Mouse (Mus musculus) fat pad, adult 2 months (tissue): ENCODE measurements around the gene Eef2kmt.
"Not testable (repeated sequence)": the region's sequence is repeated elsewhere in the genome, so short reads cannot be mapped to it uniquely, and the experiment has no call there.

Experiments
- DNase-seq: peaks from one replicate; pipeline ENCODE4 v3.0.0-alpha.2; 2011; ENCODE audit warnings: low read depth, low spot score; ENCODE audit errors: extremely low read depth

Eef2kmt gene

DNA sequence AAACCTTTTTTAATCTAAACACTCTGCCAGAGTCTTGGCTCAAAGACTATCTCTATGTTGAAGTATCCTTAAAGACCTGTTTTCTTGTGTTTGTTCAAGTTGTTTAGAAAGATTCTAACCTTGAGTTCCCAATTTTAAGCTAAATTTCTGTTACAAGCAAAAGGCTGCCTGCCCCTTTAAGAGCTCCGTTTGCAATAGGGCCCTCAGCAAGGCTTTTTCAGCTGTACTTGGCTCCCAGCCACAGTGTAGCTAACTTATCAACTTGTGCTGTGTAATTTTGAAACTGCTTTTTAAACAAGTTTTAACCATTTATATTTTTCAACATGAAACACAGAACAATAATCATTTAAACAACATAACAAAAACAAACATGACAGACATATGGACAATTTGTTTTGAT is 29.2 kb downstream of the Eef2kmt start:
- DNase-seq, result not testable (repeated sequence)

DNA sequence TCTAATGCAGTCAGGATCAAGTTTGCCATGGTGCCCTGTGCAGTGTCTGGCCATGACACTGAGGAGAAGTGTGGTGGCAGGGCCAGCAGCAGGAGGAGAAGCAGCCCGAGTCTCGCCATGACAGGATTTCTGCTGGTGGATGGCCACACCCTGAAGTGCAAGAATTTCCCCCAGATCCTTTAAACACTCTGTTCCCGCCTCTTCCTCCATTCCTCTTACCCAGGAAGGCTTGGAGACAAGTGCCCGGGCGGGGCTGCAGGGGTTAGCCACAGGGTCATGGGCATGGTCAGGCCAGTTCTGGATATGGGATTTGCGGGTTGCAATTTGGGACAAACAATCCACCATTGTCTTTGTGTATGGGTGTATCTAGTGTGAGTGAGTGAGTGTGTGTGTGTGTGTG is 33.6 kb downstream of the Eef2kmt start, which contains the start of gene AU021092:
Gene AU021092, minus strand, starts transcription at position 160 of the 400 bp plus-strand sequence.
- DNase-seq, result no peak

DNA sequence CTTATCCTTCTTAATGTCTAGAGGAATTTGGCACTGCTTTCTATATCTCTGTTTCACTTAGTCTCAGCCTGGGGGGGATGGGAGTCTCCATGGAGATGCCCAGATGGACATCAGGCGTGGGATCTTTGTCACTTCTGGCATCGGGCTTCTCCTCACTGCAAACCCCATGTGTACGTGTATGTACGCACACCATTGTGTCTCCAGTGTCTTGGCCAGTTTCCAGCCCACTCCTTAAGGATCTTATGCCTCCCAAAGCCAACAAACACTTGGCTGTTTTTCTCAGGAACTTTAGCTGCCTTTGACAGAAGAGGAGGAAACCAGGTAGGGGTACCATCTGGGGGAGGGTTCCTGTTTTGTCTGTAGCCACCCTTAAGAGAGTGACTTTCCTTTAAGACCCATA is 34.4 kb downstream of the Eef2kmt start:
- DNase-seq, result no peak

DNA sequence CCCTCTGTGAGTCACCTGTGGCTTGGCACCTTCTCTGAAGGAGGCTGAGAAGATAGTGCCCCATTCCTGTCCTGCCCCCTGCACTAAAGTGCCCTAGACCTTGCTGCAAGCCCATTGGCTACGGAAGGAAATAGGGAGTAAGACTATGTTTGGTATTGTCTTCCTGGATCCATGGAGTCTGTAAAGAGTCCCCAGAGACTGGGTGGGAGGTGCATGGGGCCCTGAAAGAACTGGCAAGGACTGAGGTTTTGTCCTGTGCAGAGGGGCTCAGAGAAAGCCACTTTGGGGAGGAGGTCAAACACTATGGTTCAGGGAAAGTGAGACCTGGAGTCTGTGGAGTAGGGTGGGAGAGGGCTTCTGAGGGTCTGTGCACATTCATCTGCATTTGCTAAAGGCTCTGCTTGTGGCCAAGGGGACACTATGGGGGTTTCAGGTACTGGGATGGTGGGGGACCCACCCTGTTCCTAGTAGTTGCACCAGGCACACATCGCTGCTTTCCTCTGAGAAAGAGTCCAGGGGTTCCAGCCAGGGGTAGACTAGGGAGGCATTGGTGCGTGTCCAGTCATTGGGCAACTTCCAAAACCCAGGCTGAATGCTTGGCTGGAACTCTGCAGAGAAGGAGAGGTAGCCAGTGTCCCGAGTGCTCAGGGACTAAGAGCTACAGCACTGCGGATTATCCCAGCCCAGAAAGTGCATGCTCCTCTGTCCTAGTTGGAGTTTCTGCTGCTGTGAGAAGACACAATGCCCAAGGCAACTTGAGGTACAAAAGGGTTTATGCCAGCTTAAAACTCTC is 38.2 kb downstream of the Eef2kmt start:
- DNase-seq, result no peak

DNA sequence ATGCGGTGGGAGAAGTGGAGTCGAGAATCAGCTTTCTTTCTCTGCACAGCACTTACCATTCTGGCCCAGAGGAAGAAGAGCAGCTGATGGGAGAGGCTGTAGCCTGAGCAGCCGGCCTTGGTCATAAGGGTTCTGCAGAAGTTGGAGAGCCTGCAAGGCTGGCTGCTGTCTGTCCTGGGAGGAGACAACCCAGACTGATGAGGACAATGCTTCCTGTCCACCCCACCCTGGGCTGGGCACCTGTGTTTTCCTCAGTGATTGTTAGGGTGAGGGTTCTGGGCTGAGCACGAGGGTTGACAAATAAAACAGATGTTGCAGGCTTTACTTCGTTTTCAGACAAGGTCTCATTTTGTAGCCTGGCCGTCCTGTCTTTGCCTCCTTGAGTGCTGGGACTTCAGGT is 39.1 kb downstream of the Eef2kmt start:
- DNase-seq, result no peak

DNA sequence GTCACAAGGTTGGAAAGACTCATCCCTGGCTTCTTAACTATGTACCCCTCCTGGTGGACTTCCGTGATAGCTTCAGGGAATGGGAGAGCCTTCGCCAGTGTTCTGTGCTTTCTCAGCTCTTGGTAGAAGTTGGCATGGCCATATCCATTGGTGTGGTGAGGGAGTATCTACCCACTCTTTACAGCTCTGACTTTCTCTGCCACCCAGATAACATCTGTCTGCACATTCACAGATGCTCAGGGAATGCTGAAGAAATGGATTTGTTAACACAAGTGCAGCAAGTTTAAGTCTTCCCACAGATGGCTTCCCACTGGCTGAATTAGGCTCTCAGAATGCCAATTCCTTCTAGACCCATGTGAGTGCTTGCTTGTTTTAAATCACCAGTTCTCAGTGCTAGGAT is 41.7 kb downstream of the Eef2kmt start:
- DNase-seq, result no peak

DNA sequence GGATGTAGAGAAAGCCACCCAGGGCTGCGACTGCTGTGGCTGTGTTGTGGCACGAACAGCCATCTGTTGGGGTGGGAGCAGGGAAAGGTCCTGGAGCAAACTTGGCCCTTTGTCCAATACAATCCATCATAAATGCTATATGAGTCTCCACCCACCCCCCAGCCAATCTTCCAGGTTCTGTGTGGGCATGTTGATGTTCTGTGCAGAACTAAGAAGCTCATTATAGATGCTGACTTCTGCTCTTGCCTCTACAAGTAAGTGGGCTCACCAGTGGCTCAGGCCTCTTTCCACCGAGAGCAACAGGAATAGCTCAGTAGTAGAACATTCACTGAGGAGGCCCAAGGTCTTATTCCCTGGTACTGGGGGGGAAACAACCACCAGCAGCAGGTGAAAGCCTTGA is 43.6 kb downstream of the Eef2kmt start:
- no peak for DNase-seq

DNA sequence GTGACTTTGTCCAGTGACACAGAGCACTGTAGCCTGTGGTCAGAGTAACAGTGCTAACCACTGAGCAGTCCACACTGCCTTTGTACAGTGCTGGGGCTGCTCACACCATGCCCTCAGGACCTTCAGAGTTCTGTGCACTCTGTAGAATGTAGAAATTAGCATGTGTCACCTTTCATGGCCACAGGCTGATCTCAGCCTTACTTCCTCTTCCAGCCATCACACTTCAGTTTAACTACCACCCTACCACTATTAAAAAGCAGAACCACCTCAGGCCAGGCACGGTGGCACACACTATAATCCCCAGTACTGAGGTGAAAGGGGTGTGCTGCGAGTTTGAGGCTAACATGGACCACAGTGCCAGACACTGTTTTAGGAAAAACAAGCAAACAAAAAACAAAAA is 45.4 kb downstream of the Eef2kmt start:
- no peak for DNase-seq

DNA sequence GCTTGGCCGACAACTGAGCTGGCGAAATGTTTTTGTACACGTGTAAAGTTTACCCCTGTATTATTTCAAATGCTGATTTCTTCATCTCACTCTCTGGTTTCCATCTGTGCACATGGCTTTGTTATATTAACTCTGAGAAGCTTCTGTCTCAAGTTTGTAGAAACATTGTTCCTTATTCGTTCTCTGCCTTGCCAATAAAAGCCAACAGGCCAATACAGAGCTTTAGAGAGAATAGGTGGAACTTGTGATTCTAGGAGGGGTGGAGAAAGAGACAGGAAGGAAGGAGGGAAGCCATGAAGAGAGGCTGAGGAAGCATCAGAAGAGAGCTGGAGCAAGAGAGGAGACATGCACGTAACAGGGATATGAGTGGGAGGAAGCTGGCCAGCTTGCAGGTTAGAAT is 49.7 kb downstream of the Eef2kmt start:
- DNase-seq, result no peak

DNA sequence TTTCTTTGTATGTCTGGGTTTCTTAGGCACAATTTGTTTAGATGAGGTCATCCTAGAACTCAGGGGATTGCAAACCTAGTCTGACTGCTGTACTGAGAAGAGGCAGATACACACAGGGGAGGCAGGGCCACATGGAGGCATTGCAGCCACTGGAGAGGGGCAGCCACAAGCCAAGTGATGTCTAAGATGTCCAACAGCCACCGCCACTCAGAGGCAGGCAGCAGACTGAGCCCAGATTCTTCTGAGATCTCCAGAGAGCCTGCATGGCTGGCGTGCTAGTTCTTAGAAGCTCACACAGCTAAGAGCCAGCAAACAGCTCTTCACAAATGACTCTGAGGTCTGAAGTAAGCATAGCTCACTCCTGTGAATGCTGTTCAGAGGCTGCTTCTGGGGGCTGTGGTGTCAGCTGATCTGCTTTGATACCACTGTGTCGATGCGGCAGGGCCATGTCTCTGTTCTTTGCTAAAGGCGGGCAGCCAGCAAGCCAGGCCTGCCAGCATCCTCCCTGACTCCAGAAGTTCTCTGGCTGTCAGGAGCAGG is 50.3 kb downstream of the Eef2kmt start:
- DNase-seq, result no peak

DNA sequence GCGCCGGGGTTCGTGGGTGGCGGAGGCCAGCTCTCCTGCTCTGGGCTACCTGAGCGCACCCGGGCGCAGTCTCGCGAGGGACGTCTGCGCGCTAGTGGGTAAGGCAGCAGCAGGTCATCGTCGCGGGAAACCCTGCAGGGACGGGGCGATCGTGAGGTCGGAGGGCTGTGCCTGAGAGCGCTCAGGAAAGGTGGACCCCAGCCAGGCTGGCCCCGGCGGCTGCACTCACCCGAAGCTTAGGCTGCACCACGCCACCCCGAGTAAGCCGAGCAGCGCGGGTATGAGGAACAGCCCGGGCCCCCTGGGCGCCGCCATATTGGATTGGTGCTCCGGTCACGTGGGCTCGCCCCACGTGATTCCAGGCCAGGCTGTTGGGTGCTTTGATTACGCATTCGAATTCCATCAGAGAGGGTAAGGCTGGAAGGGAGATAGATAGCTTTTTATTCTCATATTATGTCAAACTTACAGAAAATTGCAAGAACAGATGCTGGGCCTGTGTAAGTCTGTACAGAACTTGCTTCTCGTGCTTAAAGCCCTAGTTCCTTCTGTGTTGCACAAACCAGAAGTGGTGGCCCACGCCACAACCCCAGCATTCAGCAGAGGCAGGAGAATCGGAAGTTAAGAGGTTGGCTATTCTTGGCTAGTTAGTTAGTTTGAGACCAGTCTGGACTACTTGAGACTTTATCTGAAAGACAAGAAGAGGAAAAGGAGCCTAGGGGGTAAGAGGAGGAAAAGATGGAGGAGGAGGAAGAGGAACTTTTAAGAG is 51.9 kb downstream of the Eef2kmt start, which contains the start of gene Nagpa:
Gene Nagpa, minus strand, starts transcription at position 345 of the 766 bp plus-strand sequence.
- no peak for DNase-seq

DNA sequence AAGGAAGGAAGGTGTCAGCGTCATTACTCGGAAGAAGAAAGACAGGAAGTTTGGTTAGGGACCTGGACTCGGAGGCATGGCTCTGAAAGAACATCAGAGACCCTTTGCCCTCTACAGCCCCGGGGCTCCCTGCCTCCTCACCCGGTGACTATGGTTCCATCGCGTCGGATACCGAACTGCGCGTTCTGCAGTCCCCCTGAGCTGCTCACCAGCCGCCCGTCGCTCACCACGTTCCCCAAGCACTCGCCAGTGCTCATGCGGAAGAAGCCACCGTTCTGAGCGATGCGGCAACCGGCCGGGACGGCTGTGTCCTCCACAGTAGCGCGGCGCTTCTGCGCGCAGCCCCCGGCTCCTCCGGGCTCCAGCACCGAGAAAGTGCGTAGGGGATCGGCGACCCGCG is 52.6 kb downstream of the Eef2kmt start:
- DNase-seq, result no peak

DNA sequence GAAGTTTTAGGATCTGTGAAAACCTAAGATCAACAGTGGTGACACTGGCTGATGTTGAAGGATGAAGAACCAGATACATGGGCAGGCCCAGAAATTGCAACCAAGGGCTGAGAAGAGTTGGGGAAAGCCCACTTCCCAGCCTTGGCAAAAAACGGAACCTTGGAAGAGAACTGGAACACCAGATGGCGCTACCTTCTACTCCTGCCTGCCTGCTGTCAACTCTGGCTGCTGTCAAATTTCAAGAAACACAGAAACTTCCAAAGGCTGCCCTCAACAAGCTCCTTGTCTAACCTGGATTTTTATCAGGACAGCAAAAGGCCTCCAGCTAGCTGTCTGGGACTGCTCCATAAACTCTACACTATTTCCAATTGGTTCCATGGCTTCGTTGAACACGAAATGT is 53.1 kb downstream of the Eef2kmt start:
- DNase-seq, result no peak

DNA sequence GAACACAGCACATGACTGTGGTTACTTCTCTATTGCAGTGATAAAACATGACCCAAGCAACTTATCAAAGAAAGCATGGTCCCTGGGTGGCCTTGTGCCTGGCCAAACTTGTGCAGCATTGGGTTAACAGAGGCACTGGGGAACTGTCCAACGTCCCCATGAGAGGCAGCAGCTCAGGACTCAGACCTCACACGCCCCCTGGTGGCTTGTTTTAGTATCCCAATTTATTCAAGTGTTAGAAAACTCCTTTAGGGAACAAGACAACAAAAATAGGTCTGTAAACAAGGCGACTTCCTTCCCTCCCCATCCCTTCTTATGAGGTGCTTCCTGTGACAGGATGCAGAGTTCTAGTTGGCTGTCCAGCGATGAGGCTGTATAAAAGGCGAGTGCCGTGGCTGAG is 60.7 kb downstream of the Eef2kmt start:
- no peak for DNase-seq
